Mouse (Mus musculus): Measurements from ENCODE around the gene Mid1. TPM values are rescaled to one million over a fixed set of nuclear protein-coding genes. Genes with fewer than 3 reads are reported as not detected.
A peak's percentile ranks its signal among the peaks of the same experiment; 100 is the strongest.

The Mid1 gene
- polyA plus RNA-seq, 1 experiment: 21.3 TPM

GRCm38 (mm10) chrX:169811783-169812182 lies 126.8 kb downstream of the Mid1 start:
- DNase-seq (ENCODE audit: low spot score): no peak

GRCm38 (mm10) chrX:169813673-169814072 lies 128.7 kb downstream of the Mid1 start:
- no peak for DNase-seq (ENCODE audit: low spot score)

GRCm38 (mm10) chrX:169826947-169827346 lies 141.9 kb downstream of the Mid1 start:
- no peak for DNase-seq (ENCODE audit: low spot score)

GRCm38 (mm10) chrX:169827720-169828119 lies 142.7 kb downstream of the Mid1 start:
- no peak for DNase-seq (ENCODE audit: low spot score)

GRCm38 (mm10) chrX:169828136-169828535 lies 143.1 kb downstream of the Mid1 start:
- DNase-seq (ENCODE audit: low spot score): no peak

GRCm38 (mm10) chrX:169830052-169830451 lies 145.1 kb downstream of the Mid1 start:
- no peak for DNase-seq (ENCODE audit: low spot score)

GRCm38 (mm10) chrX:169837947-169838649 lies 153.1 kb downstream of the Mid1 start:
- DNase-seq (ENCODE audit: low spot score): no peak

GRCm38 (mm10) chrX:169838650-169838971 lies 153.6 kb downstream of the Mid1 start:
- no peak for DNase-seq (ENCODE audit: low spot score)

GRCm38 (mm10) chrX:169843267-169843666 lies 158.3 kb downstream of the Mid1 start:
- no peak for DNase-seq (ENCODE audit: low spot score)

- DNase-seq (ENCODE audit: low spot score): no peak
These were observed 159.3 kb downstream of the Mid1 start for GRCm38 (mm10) chrX:169844150-169844772.

GRCm38 (mm10) chrX:169846187-169846586 lies 161.2 kb downstream of the Mid1 start:
- no peak for DNase-seq (ENCODE audit: low spot score)

- DNase-seq (ENCODE audit: low spot score): no peak
These were observed 176.3 kb downstream of the Mid1 start for GRCm38 (mm10) chrX:169861194-169861720.

- no peak for DNase-seq (ENCODE audit: low spot score)
These were observed 177.4 kb downstream of the Mid1 start for GRCm38 (mm10) chrX:169862440-169862839.

GRCm38 (mm10) chrX:169862848-169863247 lies 177.8 kb downstream of the Mid1 start:
- DNase-seq (ENCODE audit: low spot score): no peak

- no peak for DNase-seq (ENCODE audit: low spot score)
These were observed 178.8 kb downstream of the Mid1 start for GRCm38 (mm10) chrX:169863841-169864240.

- DNase-seq (ENCODE audit: low spot score): no peak
These were observed 183.2 kb downstream of the Mid1 start for GRCm38 (mm10) chrX:169868223-169868622.

GRCm38 (mm10) chrX:169874475-169874874 lies 189.5 kb downstream of the Mid1 start:
- no peak for DNase-seq (ENCODE audit: low spot score)

- peak; percentile 34 for DNase-seq (ENCODE audit: low spot score)
These were observed 194.7 kb downstream of the Mid1 start for GRCm38 (mm10) chrX:169879481-169880362.

- DNase-seq (ENCODE audit: low spot score): no peak
These were observed 195.3 kb downstream of the Mid1 start for GRCm38 (mm10) chrX:169880363-169880711.

GRCm38 (mm10) chrX:169880826-169881225 lies 195.8 kb downstream of the Mid1 start:
- no peak for DNase-seq (ENCODE audit: low spot score)

GRCm38 (mm10) chrX:169881253-169882219 lies 196.5 kb downstream of the Mid1 start:
- DNase-seq (ENCODE audit: low spot score): no peak
